Mouse (Mus musculus) embryonic facial prominence, embryonic 12.5 days (tissue): ENCODE results near the gene Ranbp9. TPM values are rescaled to one million over a fixed set of nuclear protein-coding genes. Genes with fewer than 3 reads are reported as not detected.

Source experiments
- ATAC-seq: fragments of 200-750 bp; cut with Nextera tagmentation; 2 replicates; pipeline ENCODE4 v1.8.0; 2017; ENCODE audit not compliant: insufficient number of reproducible peaks, insufficient read depth, low FRiP score, low TSS enrichment
- H3K27ac ChIP-seq: fragments of 300-500 bp; sonication (generic); 2 replicates; pipeline ENCODE4 v1.5.1; 2016; ENCODE audit warnings: mild to moderate bottlenecking
- H3K27me3 ChIP-seq: fragments of 300-500 bp; sonication (generic); 2 replicates; pipeline ENCODE4 v1.6.1; 2016; ENCODE audit warnings: mild to moderate bottlenecking, moderate library complexity
- H3K36me3 ChIP-seq: fragments of 300-500 bp; sonication (generic); 2 replicates; pipeline ENCODE4 v1.6.1; 2016; ENCODE audit warnings: mild to moderate bottlenecking
- H3K4me1 ChIP-seq: fragments of 300-500 bp; sonication (generic); 2 replicates; pipeline ENCODE4 v1.6.1; 2016
- H3K4me2 ChIP-seq: fragments of 300-500 bp; sonication (generic); replicated peaks from 2 replicates; pipeline ENCODE4 v1.6.1; 2016; ENCODE audit warnings: mild to moderate bottlenecking, moderate library complexity
- H3K4me3 ChIP-seq: fragments of 300-500 bp; sonication (generic); 2 replicates; pipeline ENCODE4 v1.5.1; 2016; ENCODE audit warnings: mild to moderate bottlenecking
- H3K9ac ChIP-seq: fragments of 300-500 bp; sonication (generic); 2 replicates; pipeline ENCODE4 v1.6.1; 2016; ENCODE audit warnings: mild to moderate bottlenecking, moderate library complexity
- H3K9me3 ChIP-seq: fragments of 300-500 bp; sonication (generic); 2 replicates; pipeline ENCODE4 v1.6.1; 2016; ENCODE audit warnings: mild to moderate bottlenecking, moderate library complexity
- WGBS: fragments of 180-500 bp; shearing (Covaris S2); methylation state at CpG from one replicate; pipeline ENCODE4 v1.1.7; 2016; 5-methylcytosine and 5-hydroxymethylcytosine counted together
- polyA plus RNA-seq: library from polyadenylated mRNA; unstranded; fragments of >200 nt; fragmentation: Nextera tagmentation; extraction: Ambion mirVana; gene quantifications from 2 replicates; pipeline ENCODE4 v1.2.1, GENCODE M21; 2016

Gene Ranbp9
- polyA plus RNA-seq, 1 experiment from 2014 or later = 10.6 TPM

DNA sequence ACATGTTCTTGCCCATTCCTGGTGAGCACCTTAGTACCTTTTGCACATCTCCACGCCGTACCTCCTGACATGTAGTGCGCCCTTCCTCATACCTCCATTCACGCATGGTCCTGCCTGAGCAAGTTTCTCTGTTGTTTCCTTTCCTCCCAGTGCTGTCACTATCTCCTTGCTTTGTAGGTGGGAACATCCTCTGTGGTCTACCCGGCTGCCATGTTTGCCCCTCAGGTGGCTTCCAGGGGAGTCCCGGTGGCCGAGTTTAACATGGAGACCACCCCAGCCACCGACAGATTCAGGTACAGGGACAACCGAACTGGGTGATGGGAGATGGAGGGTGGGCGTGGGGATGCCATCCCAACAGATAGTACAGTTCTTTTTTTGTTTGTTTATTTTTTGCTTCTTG, 95.8 kb downstream of the Ranbp9 start:
- H3K4me2 ChIP-seq = no peak overlapping the region
- 0 out of 2 replicates have a peak, but pooled peaks cover 7% of the 10 kb centered on the region for H3K9me3 ChIP-seq
- H3K27ac ChIP-seq = no peak overlapping the region
- WGBS = 95% methylated on average over 10 of the region's 10 CpGs
- peaks cover 17% of the 10 kb centered on the region for H3K36me3 ChIP-seq
- no peaks in the 10 kb centered on the region for H3K4me1 ChIP-seq
- no peak for ATAC-seq
- no peaks in the 10 kb centered on the region for H3K27me3 ChIP-seq
- H3K9ac ChIP-seq = no peak overlapping the region
- H3K4me3 ChIP-seq = no peak overlapping the region

DNA sequence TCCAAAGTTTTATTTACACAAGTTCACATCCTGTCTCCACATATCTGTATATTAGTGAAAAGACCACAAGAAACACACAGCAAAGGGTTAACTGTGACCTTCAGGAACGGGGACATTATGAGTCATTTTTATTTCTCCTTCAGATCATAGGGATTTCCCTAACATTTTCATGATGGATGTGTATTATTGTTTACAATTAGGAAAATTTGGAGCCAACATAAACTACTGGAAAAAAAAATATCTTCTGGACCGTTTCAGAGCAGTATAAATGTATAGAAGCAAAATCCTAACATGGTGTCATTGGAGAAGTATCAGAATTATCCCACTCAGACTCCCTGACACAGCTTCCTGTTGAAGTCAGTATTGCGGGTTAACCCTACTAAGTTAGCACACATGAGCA, 101.1 kb downstream of the Ranbp9 start:
- Histone ChIP-seq H3K27me3 (no peaks in the 10 kb centered on the region), H3K4me3 (no peak overlapping the region), H3K9ac (no peak overlapping the region), H3K27ac (no peak overlapping the region), H3K36me3 (peaks cover 25% of the 10 kb centered on the region), H3K9me3 (no peaks in the 10 kb centered on the region), H3K4me2 (no peak overlapping the region), H3K4me1 (no peaks in the 10 kb centered on the region)
- ATAC-seq = no peak
- WGBS = 80% methylated on average over 3 of the region's 3 CpGs

DNA sequence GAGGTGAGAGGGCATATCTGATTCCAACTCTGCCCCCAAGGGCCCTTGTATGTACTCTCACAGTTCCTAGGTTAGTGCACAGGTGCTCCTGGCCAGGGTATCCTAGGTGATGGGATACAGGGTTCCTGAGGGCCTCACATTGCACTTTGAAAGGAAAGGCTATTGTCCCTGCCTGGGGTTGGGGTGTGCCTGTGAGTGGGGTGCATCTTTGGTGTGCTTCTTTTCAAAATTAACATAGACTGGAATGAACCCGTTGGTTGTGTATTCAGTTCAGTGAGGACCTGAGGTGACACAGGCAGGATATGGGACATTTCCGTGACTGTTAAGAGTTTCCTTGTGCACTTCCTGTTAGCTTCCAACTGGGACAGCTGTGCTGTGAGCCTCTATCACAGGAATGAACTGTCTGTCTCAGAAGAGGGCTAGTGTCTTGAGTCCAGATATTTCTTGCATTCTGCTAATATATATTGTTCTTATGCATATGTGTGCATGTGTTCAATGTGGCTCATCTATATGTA, 106.1 kb downstream of the Ranbp9 start:
- Histone ChIP-seq H3K36me3 (peaks cover 54% of the 10 kb centered on the region), H3K9me3 (0 out of 2 replicates have a peak, but pooled peaks cover 6% of the 10 kb centered on the region), H3K27ac (0 out of 2 replicates have a peak overlapping the region, but pooled peaks have one; percentile 1), H3K27me3 (no peaks in the 10 kb centered on the region), H3K4me2 (no peak overlapping the region), H3K4me3 (no peak overlapping the region), H3K4me1 (0 out of 2 replicates have a peak, but pooled peaks cover 5% of the 10 kb centered on the region), H3K9ac (no peak overlapping the region)
- ATAC-seq = no peak
- 62% methylated on average over 2 of the region's 2 CpGs for WGBS

DNA sequence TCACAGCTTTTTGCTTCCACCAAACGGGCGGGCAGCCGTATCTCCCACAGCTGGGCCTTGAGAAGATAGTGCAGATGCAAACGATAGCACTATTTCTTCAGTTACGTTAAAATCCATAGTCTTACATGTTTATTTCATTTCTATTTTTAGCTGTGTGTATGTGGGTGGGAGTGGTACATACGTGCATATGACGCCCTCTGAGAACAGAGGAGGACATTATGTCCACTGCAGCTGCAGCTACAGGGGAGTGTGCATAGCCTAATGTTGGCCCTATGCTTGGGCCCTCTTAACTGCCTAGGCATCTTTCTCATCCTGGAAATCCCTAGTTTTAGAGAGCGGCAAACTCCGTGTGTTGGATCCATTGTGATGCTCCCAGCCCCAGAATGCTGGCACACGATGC, 106.9 kb downstream of the Ranbp9 start:
- Histone ChIP-seq H3K4me1 (0 out of 2 replicates have a peak, but pooled peaks cover 5% of the 10 kb centered on the region), H3K4me3 (no peak overlapping the region), H3K9ac (no peak overlapping the region), H3K27me3 (no peaks in the 10 kb centered on the region), H3K4me2 (no peak overlapping the region), H3K9me3 (0 out of 2 replicates have a peak, but pooled peaks cover 6% of the 10 kb centered on the region), H3K36me3 (peaks cover 54% of the 10 kb centered on the region), H3K27ac (no peak overlapping the region)
- ATAC-seq = no peak
- 80% methylated on average over 10 of the region's 10 CpGs for WGBS

DNA sequence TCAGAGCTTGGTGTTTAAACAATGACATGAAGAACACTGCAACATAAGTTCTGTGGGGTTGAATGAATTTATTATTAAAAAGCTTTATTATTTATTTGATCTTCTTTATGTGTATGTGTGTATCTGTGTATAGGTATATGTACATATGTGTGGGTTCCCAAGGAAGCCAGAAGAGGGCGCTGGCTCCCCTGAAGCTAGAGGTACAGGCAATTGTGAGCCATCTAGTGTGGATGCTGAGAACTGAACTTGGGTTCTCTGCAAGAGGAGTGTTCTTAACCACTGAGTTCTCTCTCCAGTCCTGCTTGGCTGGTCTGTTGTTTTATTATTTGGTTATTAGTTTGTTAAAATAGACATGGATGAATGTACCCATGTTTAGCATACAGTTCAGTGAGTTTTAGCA, 108.2 kb downstream of the Ranbp9 start:
- H3K9ac ChIP-seq = no peak overlapping the region
- WGBS = 93% methylated on average over 1 of the region's 1 CpGs
- H3K4me2 ChIP-seq = no peak overlapping the region
- no peak overlapping the region for H3K27ac ChIP-seq
- peaks cover 48% of the 10 kb centered on the region for H3K36me3 ChIP-seq
- H3K4me3 ChIP-seq = no peak overlapping the region
- 0 out of 2 replicates have a peak, but pooled peaks cover 5% of the 10 kb centered on the region for H3K4me1 ChIP-seq
- ATAC-seq = no peak
- no peaks in the 10 kb centered on the region for H3K27me3 ChIP-seq
- H3K9me3 ChIP-seq = 0 out of 2 replicates have a peak, but pooled peaks cover 6% of the 10 kb centered on the region

DNA sequence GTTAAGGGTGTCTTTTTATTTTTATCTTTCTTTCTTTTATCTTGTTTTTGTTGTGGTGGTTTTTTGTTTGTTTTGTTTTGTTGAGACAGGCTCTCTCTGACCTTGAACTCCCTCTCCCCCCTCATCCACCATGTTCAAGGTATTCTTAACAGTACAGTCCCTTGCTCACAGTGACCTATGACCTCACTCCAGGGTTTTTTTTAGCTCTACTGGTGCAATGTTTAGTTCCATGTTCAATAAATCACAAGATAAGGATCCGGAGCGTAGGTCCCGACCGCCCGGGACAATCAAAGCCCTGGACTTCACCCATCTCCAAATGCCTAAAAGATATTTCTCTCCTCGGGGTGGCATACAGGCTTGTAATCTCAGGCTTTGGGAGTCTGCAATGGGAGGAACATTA, 111.0 kb downstream of the Ranbp9 start:
- Histone ChIP-seq H3K27ac (no peak overlapping the region), H3K4me3 (no peak overlapping the region), H3K9ac (no peak overlapping the region), H3K4me1 (0 out of 2 replicates have a peak, but pooled peaks cover 9% of the 10 kb centered on the region), H3K36me3 (peaks cover 32% of the 10 kb centered on the region), H3K4me2 (no peak overlapping the region), H3K27me3 (no peaks in the 10 kb centered on the region), H3K9me3 (0 out of 2 replicates have a peak, but pooled peaks cover 6% of the 10 kb centered on the region)
- WGBS = 95% methylated on average over 6 of the region's 6 CpGs
- ATAC-seq = no peak

DNA sequence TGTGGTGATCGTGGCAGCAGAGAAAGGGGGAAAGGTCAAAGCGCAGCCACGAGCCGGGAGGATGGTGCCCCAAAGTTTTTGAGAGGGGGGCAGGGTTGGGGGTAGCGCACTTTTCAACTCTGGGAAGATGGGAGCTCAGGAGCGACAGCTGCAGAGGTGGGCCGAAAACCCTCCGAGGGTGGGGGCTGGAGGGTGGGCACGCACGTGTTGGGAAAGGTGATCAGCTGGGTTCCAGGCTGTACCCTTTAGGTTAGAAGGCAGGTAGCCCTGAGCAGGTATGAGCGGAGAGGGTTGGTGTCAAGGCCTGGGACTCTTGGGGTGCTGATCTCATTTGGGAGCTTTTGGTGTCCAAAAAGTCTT, 115.3 kb downstream of the Ranbp9 start:
- no peaks in the 10 kb centered on the region for H3K27me3 ChIP-seq
- peak overlapping the region; percentile 32; the same call in 1 of the 2 replicates for H3K27ac ChIP-seq
- 9% methylated on average over 11 of the region's 11 CpGs for WGBS
- 0 out of 2 replicates have a peak, but pooled peaks cover 3% of the 10 kb centered on the region for H3K4me1 ChIP-seq
- peak overlapping the region; percentile 77 for H3K9ac ChIP-seq
- peak overlapping the region; percentile 62 for H3K4me3 ChIP-seq
- no peaks in the 10 kb centered on the region for H3K9me3 ChIP-seq
- H3K4me2 ChIP-seq = peak overlapping the region; percentile 81
- H3K36me3 ChIP-seq = 0 out of 2 replicates have a peak, but pooled peaks cover 4% of the 10 kb centered on the region
- ATAC-seq = peak; percentile 65; the same call in 1 of the 2 replicates

DNA sequence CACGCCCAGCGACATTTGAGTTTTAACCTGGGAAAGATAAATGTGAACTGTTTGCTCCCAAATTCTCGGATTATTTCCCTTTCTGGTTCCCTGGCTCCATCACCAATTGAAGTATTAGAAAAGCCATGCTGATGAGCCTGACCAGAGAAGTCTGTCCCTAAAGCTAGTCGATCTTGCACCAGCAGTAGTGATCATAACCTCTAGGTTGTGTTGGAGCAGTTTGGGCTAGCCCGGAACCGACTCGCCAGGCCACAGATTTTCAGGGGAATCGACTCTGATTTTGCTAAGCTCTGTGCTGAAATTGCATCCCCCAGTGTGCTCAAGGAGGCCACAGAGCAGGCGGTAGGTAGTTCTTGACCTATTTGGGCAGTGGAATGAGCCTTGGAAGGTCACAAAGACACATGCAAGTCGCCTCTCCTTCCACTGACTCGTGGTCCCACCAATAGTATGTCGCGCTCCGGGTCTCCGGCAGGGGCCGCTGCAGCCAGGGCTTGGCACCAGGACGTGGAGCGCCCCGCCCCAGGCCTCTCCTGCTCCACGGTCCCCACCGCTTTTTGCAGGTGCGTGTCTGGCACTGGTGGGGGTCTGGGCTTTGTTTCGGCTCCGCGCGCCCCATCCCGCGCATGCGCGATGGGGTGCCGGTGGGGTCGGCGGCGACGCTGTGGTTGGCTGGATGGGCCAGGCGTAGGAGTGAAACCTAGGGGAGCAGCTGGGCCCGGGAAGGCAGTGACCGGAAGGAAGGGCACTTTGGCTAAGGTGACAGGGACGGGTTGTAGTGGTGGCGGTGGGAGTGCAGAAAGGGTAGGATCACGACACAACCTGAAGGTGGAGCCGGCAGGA, 115.9 kb downstream of the Ranbp9 start, which contains the start of gene Sirt5:
Sirt5 (plus strand) TSS at position 512 of the 840 bp plus-strand sequence.
- Histone ChIP-seq H3K4me1 (0 out of 2 replicates have a peak, but pooled peaks cover 3% of the 10 kb centered on the region), H3K4me3 (peak within 1 kb of the TSS; percentile 62), H3K27ac (peak within 1 kb of the TSS; percentile 32), H3K9ac (peak within 1 kb of the TSS; percentile 77), H3K36me3 (no peaks in the 10 kb centered on the region), H3K27me3 (no peaks in the 10 kb centered on the region), H3K4me2 (peak within 1 kb of the TSS; percentile 81), H3K9me3 (no peaks in the 10 kb centered on the region)
- 14% methylated on average over 42 of the region's 42 CpGs for WGBS
- ATAC-seq = peak; percentile 93

DNA sequence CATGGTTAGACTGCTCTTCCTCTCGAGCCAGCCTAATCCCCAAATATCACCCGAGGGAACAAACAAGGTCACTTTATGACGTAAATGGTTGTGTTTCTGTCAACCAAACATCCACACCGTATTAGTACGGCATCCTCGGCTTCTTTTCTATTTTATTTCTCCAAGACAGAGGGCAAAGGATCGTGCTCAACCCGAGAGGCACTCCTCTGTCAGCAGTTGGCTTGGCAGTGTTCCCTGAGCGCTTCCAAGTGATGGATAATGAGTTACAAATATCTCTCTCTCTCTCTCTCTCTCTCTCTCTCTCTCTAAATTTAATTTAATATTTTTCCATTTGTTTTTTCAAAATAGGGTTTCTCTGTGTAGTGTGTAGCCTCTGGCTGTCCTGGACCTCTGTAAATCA, 118.7 kb downstream of the Ranbp9 start:
- Histone ChIP-seq H3K27me3 (no peaks in the 10 kb centered on the region), H3K36me3 (no peaks in the 10 kb centered on the region), H3K27ac (no peak overlapping the region), H3K4me2 (no peak overlapping the region), H3K4me3 (no peak overlapping the region), H3K4me1 (0 out of 2 replicates have a peak, but pooled peaks cover 3% of the 10 kb centered on the region), H3K9me3 (no peaks in the 10 kb centered on the region), H3K9ac (no peak overlapping the region)
- ATAC-seq = no peak
- WGBS = 82% methylated on average over 9 of the region's 9 CpGs

DNA sequence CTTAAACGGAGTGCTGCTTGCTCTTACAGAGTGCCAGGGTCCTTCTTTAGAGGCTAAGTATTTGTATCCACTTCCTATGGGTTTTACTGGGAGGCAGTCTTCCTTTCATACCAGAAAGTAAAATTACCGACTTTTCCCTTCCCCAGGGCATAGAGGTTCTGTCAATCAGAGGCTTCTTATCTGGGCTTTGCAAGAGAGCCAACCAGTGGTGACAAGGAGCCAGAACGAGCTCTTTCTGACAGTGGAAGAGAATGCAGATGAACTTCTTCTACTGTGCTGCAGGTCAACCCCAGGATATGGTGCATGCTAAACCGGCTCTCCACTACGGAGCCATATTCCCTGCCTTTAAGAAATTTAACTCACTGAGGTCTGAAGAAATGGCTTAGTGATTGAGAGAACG, 120.5 kb downstream of the Ranbp9 start:
- H3K27me3 ChIP-seq = no peaks in the 10 kb centered on the region
- peaks cover 2% of the 10 kb centered on the region; the same call in 1 of the 2 replicates for H3K4me1 ChIP-seq
- whole genome bisulfite sequencing = 65% methylated on average over 6 of the region's 6 CpGs
- no peak for ATAC-seq
- H3K27ac ChIP-seq = no peak overlapping the region
- H3K36me3 ChIP-seq = no peaks in the 10 kb centered on the region
- no peak overlapping the region for H3K4me3 ChIP-seq
- no peak overlapping the region for H3K4me2 ChIP-seq
- H3K9ac ChIP-seq = no peak overlapping the region
- no peaks in the 10 kb centered on the region for H3K9me3 ChIP-seq

DNA sequence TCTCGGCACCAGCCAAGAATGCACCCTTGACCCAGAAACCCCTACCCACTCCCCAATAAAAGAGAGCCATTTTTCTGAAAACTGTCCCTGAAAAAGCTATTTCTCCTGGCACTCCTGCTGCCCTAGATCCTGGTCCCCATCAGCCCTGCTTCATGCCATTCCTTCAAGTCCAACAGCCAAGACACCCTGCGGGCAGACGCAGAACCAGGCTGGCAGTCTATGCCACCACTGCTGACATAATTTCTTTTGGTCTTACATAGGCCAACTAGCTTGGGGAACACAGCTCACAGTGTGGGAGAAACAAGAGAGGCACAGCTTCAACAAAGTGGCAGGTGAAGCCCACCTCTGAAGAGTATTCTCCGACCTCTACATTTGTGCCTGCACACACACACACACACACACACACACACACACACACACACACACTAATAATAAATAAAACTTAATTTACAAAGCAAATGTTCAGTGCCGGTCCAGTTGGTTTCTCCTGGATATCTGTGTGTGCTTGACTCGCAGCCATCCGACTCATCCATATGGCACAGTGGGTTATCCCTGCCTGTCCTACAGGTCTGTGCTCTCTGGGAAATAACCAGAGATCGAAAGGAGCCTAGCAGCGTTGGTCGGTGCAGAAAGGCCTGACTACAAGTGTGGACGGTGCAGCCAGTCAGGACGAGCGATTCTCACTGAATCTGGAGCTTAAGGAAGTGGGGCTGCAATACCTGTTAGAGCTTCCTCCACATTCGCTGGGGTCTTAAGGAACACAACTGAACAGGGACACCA, 124.5 kb downstream of the Ranbp9 start:
- Histone ChIP-seq H3K4me2 (no peak overlapping the region), H3K4me1 (peaks cover 5% of the 10 kb centered on the region; the same call in 1 of the 2 replicates), H3K27me3 (no peaks in the 10 kb centered on the region), H3K4me3 (no peak overlapping the region), H3K27ac (no peak overlapping the region), H3K9me3 (no peaks in the 10 kb centered on the region), H3K9ac (no peak overlapping the region), H3K36me3 (no peaks in the 10 kb centered on the region)
- WGBS = 86% methylated on average over 14 of the region's 14 CpGs
- no peak for ATAC-seq
